Mouse (Mus musculus) T-cell, adult 2 months (primary cell): ENCODE data around the gene Mlec.
"Not testable (repeated sequence)": the region's sequence is repeated elsewhere in the genome, so short reads cannot be mapped to it uniquely, and the experiment has no call there.

Source experiments
- DNase-seq: peaks from one replicate; pipeline ENCODE4 v3.0.0; 2022; ENCODE audit warnings: low spot score

Mlec gene

DNA sequence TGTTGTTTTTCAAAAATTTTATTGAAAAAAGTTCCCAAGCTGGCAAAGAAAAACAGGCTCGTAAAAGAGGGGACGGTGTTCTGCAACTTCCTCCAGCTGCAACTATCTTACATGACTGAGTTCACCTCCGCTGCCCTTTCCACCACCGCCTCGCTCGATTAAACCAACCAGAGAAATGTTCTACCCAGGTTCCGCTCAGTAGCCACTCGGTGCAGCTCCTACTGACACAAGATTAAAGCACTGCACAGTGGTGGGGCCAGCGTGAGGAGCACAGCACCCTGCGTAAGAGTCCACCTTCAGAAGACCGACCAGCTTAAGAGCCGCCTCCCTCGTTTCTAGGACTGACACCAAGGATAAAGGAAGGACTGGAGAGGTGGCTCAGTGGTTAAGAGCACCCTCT is 6.5 kb downstream of the Mlec start:
- DNase-seq = peak; percentile 27

GRCm38 (mm10) chr5:115150991-115151390 is 7.0 kb downstream of the Mlec start:
- peak; percentile 62 for DNase-seq

DNA sequence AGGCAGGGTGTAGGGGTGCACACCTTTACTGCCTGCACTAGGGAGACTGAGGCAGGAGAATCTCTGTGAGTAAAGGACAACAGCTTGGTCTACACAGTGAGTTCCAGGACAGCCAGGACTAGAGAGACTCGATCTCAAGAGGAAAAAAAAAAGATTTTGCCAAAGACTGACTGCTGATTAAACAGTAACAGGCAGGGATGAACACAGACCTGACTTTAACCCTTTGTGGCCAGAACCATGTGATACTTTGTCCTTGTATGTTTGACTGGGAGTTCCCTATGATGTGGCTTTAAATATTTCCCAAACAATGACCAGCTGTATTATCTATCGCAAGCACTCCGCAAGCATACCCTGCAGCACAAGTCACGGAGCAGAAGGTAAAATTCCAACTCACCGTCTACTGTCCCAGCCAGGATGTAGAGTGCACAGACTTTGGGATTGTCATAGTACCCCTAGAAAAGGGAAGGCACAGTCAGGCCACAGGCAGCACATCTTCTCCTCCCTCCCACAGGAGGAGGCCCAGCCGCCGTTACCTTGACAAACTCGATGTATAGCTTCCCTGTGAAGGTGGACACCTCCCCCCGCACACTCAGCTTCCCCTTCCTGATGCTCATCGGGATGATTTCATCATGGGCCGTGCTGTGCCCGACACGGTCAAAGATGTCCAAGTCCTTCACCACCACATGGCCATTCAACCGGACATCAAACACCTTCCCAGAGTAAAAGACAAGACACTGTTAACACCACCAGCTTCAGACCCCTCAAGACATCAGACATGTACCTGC is 8.1 kb downstream of the Mlec start:
- DNase-seq = no peak

GRCm38 (mm10) chr5:115148872-115149271 is 9.1 kb downstream of the Mlec start:
- not testable (repeated sequence) for DNase-seq

- no peak for DNase-seq
These were observed 9.6 kb downstream of the Mlec start for GRCm38 (mm10) chr5:115148378-115148777.

- no peak for DNase-seq
These were observed 10.6 kb downstream of the Mlec start for GRCm38 (mm10) chr5:115147388-115147787.

DNA sequence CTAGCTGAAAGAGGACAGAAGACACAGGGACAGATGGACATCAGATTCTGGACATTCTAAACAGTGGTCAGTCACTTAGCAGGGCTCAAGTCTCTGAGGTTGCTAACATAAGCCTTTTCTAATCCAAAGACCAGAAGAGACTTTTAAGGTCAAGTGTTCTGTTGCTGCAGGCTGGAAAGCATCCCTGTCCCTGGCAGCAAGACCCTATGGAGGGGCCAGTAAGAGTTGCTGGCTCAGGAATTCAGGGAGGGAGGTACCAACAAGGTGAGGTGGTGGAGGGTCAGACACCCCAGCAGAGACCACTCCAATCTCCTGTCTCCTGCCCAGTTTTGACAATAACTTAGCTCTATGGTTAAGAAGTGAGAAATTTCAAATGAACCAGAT is 11.2 kb downstream of the Mlec start:
- DNase-seq = no peak

DNA sequence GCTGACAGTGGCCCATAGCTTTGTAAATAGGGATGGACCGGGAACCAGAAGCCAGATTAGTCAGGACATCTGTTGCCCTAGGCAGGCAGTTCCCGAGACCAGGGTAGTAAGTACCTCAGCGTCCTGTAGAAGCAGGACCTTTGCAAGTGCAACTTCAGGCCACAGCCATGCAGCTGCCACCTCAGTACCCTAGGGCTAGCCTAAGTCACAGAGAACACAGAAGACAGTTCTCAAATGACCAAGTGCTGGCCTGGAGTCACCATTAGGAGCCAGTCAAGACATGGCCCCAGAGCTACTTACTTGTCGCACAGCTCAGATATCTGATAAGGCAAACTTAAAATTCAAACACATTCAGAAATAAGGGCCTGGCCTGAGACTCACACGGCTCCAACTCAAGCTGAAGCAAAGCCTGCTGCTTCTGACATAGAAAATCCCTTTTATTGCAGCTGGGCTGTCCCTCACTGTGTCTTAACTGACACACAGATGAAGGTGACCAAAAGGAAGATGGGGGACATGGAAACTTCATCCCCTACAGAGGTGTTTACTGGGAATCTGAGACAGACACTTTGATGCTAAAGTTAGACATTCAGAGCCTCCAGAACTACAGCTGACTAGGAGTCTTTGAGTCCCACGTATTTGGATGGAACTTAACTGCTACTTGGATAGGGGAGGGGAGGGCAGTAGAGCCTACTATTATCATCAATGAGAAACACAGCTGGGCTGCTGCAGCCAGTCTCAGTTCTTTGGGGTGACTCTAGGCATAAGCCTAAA is 11.8 kb downstream of the Mlec start:
- no peak for DNase-seq

DNA sequence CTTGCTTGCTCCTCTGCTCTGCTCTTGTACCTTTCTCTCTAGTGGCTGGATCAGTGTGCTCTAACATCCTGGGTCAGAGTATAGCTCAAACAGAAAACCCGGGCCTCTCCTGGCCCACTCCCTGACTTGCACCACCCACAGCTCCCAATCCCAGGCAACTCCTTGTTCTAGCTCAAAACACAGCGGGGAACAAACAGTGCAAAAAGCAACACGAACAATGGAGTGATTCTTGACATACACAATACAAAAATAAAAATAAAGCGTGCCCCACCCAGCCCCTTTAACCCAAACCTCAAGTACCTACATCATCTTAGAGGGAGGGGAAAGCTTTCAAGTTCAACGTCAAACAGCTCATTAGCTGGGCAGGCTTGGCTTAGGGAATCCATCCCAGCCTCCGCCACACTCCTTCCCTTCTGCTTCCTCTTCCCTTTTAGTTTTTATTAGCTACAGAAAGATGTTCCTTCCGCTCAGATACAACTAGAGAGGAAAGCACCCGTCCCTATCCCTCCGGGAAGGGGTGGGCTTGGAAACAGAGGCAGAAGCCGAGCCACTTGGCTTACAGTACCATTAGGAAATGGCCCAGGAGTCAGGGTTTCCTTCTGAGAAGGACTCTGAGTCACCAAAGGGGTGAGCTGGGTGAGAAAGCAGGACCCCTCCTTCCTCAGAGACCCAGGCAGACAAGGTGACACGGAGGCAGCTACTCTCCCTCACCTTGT is 12.6 kb downstream of the Mlec start:
- DNase-seq = no peak

DNA sequence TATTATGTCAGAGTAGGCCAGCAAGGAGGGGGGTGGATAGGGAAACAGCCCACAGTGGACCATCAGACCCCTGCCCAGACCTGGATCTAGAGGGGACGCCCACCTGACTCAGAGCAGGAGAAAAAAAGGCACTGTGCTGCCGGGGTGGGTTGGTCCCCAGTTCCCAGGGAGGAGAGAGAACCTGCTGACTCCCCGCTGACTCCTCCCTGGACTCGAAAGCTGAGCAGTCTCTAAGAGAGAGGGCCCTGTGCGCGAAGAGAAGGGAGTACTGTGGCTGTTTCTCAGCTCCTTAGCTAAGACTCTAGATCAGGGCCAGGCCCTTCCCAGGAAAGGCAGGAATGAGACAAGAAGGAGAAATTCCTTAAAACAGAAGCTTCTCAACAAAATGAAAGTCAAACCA is 13.5 kb downstream of the Mlec start:
- no peak for DNase-seq

- DNase-seq = no peak
These were observed 14.4 kb downstream of the Mlec start for GRCm38 (mm10) chr5:115143552-115143951.

GRCm38 (mm10) chr5:115142166-115142697 is 15.7 kb downstream of the Mlec start:
- DNase-seq = no peak

GRCm38 (mm10) chr5:115140726-115141125 is 17.3 kb downstream of the Mlec start:
- no peak for DNase-seq

GRCm38 (mm10) chr5:115139124-115139523 is 18.9 kb downstream of the Mlec start:
- no peak for DNase-seq

DNA sequence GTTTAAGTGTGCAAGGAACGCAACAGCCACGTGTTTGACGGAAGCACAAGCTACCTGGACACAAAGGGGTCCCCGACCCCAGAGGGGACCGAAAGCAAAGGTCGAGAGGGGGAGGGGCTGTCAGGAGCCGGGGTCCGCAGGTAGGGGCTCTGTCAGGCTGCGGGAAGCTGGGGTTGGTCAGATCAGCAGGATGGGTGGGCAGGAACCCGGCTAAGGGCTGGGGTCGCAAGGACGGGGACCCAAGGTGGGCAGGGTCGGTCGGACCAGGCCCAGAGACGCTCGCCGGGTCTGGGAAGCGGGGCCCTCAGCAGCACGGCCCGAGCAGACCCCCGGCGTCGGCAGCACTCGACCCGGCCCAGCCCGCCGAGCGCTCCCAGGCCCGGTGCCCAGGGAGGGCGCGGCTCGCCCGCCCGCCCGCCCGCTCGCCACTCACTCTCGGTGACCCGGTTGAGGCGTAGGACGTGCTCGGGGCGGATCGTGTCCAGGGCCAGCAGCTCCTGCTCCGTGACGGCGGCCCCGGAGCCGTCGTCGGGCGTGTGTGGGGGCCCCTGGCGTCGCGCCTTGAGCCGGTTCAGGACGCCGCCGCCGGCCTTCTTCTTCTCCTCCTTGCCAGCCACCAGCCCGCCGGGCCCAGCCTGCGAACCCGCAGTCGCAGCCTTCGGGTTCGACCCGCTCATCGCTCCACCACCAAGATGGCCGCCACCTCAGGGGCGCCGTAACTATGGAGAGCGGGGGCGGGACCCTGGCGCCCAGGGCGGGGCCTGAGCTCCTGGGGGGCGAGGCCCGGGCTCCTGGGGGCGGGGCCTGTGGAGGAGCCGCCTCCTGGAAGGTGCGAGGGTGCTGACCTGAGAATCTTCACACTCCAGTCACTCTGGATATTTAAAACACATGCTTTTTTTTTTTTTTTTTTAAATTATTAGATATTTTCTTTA is 23.5 kb downstream of the Mlec start, which contains the start of gene Unc119b:
Unc119b (minus strand) TSS at position 742 of the 932 bp plus-strand sequence.
- DNase-seq = peak; percentile 89

DNA sequence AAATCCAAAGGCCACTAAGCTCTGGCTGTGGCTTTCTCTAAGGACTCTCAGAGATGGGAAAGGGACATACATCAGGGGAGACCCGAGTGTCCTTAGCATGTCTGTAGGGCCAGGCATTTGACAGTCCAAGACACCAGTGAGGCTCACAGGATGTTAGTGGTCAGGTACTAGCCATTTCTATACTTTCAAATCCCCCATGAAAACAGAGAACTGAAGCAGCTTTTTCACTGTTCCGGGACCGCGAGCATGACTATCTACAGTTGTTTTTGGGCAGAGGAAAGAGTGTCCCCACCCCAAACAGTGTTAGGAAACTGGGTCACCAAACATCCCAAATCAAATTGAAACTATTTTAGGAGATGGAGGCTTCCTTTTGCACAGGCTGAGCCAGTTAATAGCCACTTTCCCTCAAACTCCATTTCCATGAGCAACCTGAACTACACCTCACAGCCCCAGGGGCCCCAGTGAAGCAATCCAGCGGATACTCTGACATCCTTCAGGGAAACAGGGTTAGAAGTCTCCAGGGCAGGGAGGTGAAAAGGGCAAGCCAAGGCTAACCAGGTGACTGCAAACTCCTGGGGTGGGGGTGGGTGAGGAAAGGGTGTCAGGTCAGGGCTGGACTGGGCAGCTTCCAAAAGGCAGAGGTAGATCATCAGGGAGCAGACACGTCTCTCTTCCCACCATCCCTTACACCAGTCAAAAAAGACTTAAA is 24.5 kb downstream of the Mlec start:
- no peak for DNase-seq

- DNase-seq = peak; percentile 64
These were observed 25.5 kb downstream of the Mlec start for GRCm38 (mm10) chr5:115132465-115132864.

GRCm38 (mm10) chr5:115129328-115129727 is 28.7 kb downstream of the Mlec start:
- DNase-seq = no peak

DNA sequence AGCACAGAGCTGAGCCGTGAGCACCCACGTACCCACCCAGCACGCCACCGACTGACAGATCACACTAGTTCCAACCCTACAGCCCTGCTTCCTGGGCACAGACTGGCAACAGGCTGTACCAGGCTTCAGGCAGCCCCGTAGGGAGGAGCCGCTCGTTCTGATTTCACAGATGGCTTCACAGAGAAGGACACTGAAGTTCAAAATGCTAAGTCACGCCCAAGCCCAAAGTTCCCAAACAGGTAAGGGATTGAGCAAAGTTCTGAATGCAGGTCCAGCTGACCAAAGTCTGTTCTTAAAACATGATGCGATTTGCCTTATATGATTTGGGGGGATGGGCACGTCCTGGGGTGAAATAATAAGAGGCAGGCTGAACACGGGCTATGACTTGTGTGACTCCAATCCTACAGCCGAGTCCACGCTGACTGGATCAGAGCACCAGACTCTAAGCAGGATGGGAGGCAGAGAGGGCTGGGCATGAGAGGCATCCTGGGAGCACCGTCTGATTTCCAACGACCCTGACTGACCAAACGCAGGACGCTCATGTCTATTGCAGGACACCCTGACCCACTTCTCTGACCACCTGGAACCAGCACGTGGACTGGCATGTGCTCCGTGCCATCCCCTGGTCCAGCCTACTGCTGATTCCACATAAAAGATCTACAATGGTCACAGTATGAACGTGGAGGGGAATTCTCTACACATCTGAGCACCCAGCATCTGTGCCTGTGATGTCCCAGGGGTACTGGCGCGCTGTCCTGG is 30.4 kb downstream of the Mlec start:
- no peak for DNase-seq
